Mouse (Mus musculus) ES-Bruce4 (cell line): ENCODE data around the gene Serping1. TPM values are rescaled to one million over a fixed set of nuclear protein-coding genes. Genes with fewer than 3 reads are reported as not detected.

Source experiments
- H3K27ac ChIP-seq: 2 replicates; pipeline ENCODE4 v1.5.1; 2012; ENCODE audit warnings: low read length, inconsistent platforms; ENCODE audit not compliant: insufficient read depth
- H3K27me3 ChIP-seq: 2 replicates; pipeline ENCODE4 v1.6.1; 2012; ENCODE audit warnings: mild to moderate bottlenecking, low read length, inconsistent platforms; ENCODE audit not compliant: control insufficient read depth, poor library complexity, insufficient read depth, severe bottlenecking
- H3K36me3 ChIP-seq: 2 replicates; pipeline ENCODE4 v1.6.1; 2012; ENCODE audit warnings: inconsistent platforms, mild to moderate bottlenecking, low read length, moderate library complexity; ENCODE audit not compliant: control insufficient read depth, poor library complexity, insufficient read depth, severe bottlenecking
- H3K4me1 ChIP-seq: one replicate; pipeline ENCODE4 v1.8.1; 2011; ENCODE audit warnings: low read length; ENCODE audit not compliant: control insufficient read depth, insufficient read depth
- H3K4me3 ChIP-seq: 2 replicates; pipeline ENCODE4 v1.5.1; 2011; ENCODE audit warnings: low read depth, mild to moderate bottlenecking, low read length
- H3K9ac ChIP-seq: 2 replicates; pipeline ENCODE4 v1.6.1; 2012; ENCODE audit warnings: low read depth, mild to moderate bottlenecking, inconsistent platforms; ENCODE audit not compliant: poor library complexity, severe bottlenecking
- H3K9me3 ChIP-seq: replicated peaks from 2 replicates; pipeline ENCODE4 v1.6.1; 2012; ENCODE audit warnings: mild to moderate bottlenecking, low read length, inconsistent platforms; ENCODE audit not compliant: control insufficient read depth, poor library complexity, insufficient read depth, severe bottlenecking
- CTCF ChIP-seq: IDR thresholded peaks from one replicate; pipeline ENCODE4 v1.8.1; 2011; ENCODE audit warnings: low read depth, low read length
- EP300 ChIP-seq: IDR thresholded peaks from 2 replicates; pipeline ENCODE4 v1.6.1; 2011; ENCODE audit warnings: low read depth, low read length; ENCODE audit not compliant: insufficient read depth
- POLR2A ChIP-seq: IDR thresholded peaks from one replicate; pipeline ENCODE4 v1.8.1; 2011; ENCODE audit warnings: low read length; ENCODE audit not compliant: insufficient read depth
- polyA plus RNA-seq: library from polyadenylated mRNA; stranded (reverse); fragments of >200 nt; gene quantifications from 2 replicates; pipeline ENCODE4 v1.2.4, GENCODE M21; 2011; ENCODE audit warnings: low read depth; ENCODE audit not compliant: missing spikeins, insufficient read depth, insufficient read length

Serping1 gene
- polyA plus RNA-seq, 1 experiment: 19.2 TPM

DNA sequence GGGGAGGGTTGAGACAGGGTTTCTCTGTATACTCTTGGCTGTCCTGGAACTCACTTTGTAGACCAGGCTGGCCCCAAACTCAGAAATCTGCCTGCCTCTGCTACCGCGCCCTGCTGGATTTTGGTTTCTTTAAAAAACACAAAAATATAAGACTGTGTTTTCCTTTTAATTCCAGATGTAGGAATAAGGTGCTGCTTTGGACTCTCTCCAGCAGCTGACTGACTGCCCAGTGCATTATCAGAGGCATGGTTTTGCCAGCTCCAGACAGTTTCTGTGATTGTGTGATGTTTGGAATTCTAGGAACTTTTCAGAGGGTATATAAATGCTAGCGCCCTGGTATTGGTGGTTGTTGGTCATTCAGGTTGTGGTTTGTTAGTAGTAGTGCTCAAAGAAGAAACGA, 57.9 kb downstream of the Serping1 start:
- TF ChIP-seq CTCF: no peak
- TF ChIP-seq EP300: no peak
- TF ChIP-seq POLR2A: no peak
- H3K27ac ChIP-seq: no peak overlapping the region

DNA sequence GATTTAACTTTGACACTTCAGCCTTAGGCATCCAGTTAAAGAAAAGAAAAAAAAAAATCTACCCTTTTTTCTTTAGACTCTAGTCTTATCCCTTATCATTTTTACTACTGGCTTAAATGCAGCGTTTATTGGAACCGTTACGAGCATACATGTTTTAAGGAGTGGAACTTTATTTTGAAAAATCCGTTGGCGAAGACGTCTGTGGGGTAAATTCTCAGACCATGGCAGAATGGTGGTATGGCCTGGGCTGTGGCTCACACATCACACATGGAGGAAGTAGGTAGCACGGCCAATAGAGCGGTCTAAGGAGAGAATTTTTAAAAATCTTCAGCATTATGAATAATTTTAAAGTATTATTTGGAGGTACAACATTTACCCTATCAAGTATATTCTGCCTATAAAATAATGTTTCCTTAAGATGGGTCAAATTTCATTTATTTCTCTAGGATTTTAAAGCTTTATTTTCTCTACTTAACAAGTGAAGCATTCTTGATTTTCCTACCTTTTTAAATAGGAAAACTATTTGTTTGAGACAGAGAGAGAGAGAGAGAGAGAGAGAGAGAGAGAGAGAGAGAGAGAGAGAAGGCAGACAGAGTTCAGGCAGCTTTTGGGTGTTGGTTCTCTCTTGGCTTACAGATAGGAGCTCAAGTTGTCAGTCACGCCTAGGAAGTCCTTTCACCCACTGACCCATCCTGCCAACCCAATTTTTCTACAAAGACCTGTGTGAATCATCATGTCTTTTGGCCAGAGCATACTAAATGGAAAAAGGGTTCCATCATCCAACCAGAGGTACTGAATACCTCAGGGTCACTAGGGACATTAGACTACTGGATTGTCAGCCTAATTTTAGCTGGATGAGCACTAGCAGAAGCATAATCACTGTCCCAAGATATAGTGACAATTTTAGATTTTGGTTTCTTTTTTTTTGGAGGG, 58.6 kb downstream of the Serping1 start:
- H3K36me3 ChIP-seq: no peaks in the 10 kb centered on the region
- no peaks in the 10 kb centered on the region for H3K9me3 ChIP-seq
- H3K4me3 ChIP-seq: peak overlapping the region; percentile 32
- no peaks in the 10 kb centered on the region for H3K4me1 ChIP-seq
- H3K9ac ChIP-seq: peak overlapping the region; percentile 62
- H3K27me3 ChIP-seq: no peaks in the 10 kb centered on the region
- TF ChIP-seq EP300 (no peak), CTCF (no peak), POLR2A (no peak)
- peak overlapping the region; percentile 63; the same call in 1 of the 2 replicates for H3K27ac ChIP-seq

More for the DNA sequence above, 57.9 kb downstream of the Serping1 start:
- no peak overlapping the region for H3K4me3 ChIP-seq
- no peaks in the 10 kb centered on the region for H3K9me3 ChIP-seq
- H3K4me1 ChIP-seq: no peaks in the 10 kb centered on the region
- H3K27me3 ChIP-seq: no peaks in the 10 kb centered on the region
- H3K9ac ChIP-seq: 0 out of 2 replicates have a peak overlapping the region, but pooled peaks have one; percentile 62
- peaks cover 4% of the 10 kb centered on the region; the same call in 1 of the 2 replicates for H3K36me3 ChIP-seq

DNA sequence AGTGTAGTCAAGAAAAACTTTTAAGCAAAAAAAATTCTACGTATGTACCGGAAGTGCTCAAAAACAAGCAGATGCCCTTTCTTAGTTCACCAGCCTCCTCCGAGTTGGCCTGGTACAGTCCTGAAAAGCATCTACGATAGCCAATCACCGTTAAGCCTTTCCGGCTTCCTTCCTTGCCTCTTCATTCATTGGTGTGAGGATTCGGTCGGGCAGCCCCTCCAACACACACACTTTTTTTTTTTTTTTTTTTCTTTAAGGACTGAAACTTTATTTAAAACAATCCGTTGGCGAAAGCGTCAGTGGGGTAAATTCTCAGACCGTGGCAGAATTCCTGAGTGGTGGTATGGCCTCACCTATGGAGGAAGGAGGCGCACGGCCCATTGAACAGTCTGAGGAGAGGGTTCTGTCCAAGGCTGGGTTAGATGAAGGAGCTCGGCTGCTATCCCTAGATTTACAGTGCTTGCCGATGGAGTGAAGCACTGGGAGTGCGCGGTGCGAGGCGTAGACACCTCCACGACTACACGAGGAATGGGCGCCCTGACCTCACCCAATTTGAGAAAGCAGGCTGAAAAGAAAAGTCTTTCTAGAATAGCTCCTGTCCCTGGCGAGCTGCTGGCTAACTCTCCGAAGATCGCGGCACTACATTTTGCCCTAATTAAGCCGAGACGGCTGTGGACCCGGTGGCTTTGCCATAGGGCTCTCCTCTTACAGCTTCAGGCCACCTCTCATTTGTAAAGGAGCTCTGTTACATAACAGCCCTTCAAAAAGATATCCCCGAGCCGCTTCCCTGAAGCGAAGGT, 59.5 kb downstream of the Serping1 start:
- H3K9ac ChIP-seq: peak overlapping the region; percentile 62

More for the DNA sequence above, 59.5 kb downstream of the Serping1 start:
- Histone ChIP-seq H3K9me3 (no peaks in the 10 kb centered on the region), H3K4me3 (peak overlapping the region; percentile 89), H3K36me3 (peaks cover 5% of the 10 kb centered on the region; the same call in 1 of the 2 replicates), H3K4me1 (no peaks in the 10 kb centered on the region), H3K27me3 (no peaks in the 10 kb centered on the region), H3K27ac (peak overlapping the region; percentile 63)
- TF ChIP-seq EP300 (no peak), POLR2A (no peak), CTCF (no peak)

Other genes starting within 250 kb of the Serping1 start
- 239 and 247 TPM in 2 replicates for gene Ctnnd1, start 124.7 kb downstream of the Serping1 start, polyA plus RNA-seq
- gene Btbd18, start 116.4 kb downstream of the Serping1 start, polyA plus RNA-seq: 1.2 and 2.2 TPM in 2 replicates
- 194 and 215 TPM in 2 replicates for gene Selenoh, start 104.7 kb downstream of the Serping1 start, polyA plus RNA-seq
- gene Gm28635, start 97.4 kb downstream of the Serping1 start, polyA plus RNA-seq: not detected in 2 replicates
- 66.1 and 66.6 TPM in 2 replicates for gene Med19, start 97.0 kb downstream of the Serping1 start, polyA plus RNA-seq
- 63.5 and 69.6 TPM in 2 replicates for gene Tmx2, start 96.3 kb downstream of the Serping1 start, polyA plus RNA-seq
- 39.6 and 42.4 TPM in 2 replicates for gene Zdhhc5, start 60.3 kb downstream of the Serping1 start, polyA plus RNA-seq
- 32.9 and 34.9 TPM in 2 replicates for gene Clp1, start 48.1 kb downstream of the Serping1 start, polyA plus RNA-seq
- 0.56 and 0.73 TPM in 2 replicates for gene Ypel4, start 41.4 kb downstream of the Serping1 start, polyA plus RNA-seq
- 9.9 and 10.3 TPM in 2 replicates for gene Gm19426, start 31.8 kb downstream of the Serping1 start, polyA plus RNA-seq
- 12.6 and 14.3 TPM in 2 replicates for gene Ube2l6, start 23.4 kb upstream of the Serping1 start, polyA plus RNA-seq
- gene Smtnl1, start 47.2 kb upstream of the Serping1 start, polyA plus RNA-seq: 2.6 and 2.8 TPM in 2 replicates
- 40.8 and 47.3 TPM in 2 replicates for gene Timm10, start 51.6 kb upstream of the Serping1 start, polyA plus RNA-seq
- gene Slc43a1, start 63.4 kb upstream of the Serping1 start, polyA plus RNA-seq: 11.5 and 12.3 TPM in 2 replicates
- not detected in 2 replicates for gene Rtn4rl2, start 111.3 kb upstream of the Serping1 start, polyA plus RNA-seq
- 4.4 and 4.9 TPM in 2 replicates for gene Slc43a3, start 161.1 kb upstream of the Serping1 start, polyA plus RNA-seq
- gene Prg2, start 205.0 kb upstream of the Serping1 start, polyA plus RNA-seq: not detected in 2 replicates
- gene Prg3, start 212.8 kb upstream of the Serping1 start, polyA plus RNA-seq: not detected in 2 replicates